Mouse (Mus musculus) bone marrow macrophage, adult 2 months (primary cell): ENCODE data around the gene Gm6401.
"Not testable (repeated sequence)": the region's sequence is repeated elsewhere in the genome, so short reads cannot be mapped to it uniquely, and the experiment has no call there.

ENCODE experiments used
- CTCF ChIP-seq: IDR thresholded peaks from 2 replicates; pipeline ENCODE4 v1.5.1; 2012; ENCODE audit warnings: low read depth, mild to moderate bottlenecking, low read length, moderate library complexity
- POLR2A ChIP-seq: IDR thresholded peaks from 2 replicates; pipeline ENCODE4 v1.6.1; 2012; ENCODE audit warnings: mild to moderate bottlenecking, low read depth, low read length, borderline replicate concordance

- not testable (repeated sequence) for TF ChIP-seq CTCF, POLR2A
These were observed 3.6 kb downstream of the Gm6401 start for GRCm38 (mm10) chr14:41964095-41964494.
